Mouse (Mus musculus) urinary bladder, postnatal 14 days (tissue): ENCODE data around the gene Trmt1l.

Experiments
- DNase-seq: peaks from one replicate; pipeline ENCODE4 v3.0.0; 2021; ENCODE audit warnings: low spot score

Trmt1l gene

DNA sequence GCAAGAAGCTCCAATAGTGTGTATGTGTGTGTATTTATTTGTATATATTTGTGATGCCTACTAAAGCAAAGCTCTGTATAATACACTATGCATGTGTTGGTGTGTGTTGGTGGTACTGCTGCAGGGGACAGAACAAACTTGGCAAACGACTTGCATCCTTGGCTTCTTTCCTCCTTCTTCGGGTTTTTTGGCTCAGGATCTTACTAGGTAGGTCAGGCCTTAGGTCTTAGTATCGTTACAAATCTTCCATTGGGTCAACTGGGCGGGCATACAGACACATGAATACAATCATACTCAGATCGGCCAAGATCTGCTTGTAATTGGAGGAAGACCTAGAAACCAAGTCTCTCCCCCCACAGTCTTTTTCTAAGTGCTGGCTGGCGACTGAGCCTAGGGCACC, 66.4 kb downstream of the Trmt1l start:
- DNase-seq = no peak

- DNase-seq = no peak
These were observed 67.4 kb downstream of the Trmt1l start for GRCm38 (mm10) chr1:151495635-151496285.

- DNase-seq = peak; percentile 49
These were observed 68.7 kb downstream of the Trmt1l start for GRCm38 (mm10) chr1:151497028-151497427.

GRCm38 (mm10) chr1:151497942-151498341, 69.6 kb downstream of the Trmt1l start:
- no peak for DNase-seq

DNA sequence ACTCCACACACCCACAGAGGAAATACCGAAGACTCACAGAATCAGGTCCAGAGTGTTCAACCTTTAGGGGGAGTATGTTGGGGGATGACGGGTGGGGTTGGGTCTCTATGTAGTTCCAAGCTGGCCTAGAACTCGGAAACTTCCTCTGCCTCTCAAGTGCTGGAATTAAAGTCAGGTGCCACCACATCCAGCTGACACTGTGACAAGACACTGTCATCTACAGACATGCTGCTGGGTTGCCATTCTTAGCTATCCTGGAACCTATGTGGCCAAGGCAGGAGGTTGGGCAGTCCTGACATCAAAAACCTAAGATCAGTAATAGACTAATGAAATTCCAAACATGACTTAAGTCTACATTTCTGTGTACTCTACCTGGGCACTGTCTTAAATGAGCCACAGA, 70.0 kb downstream of the Trmt1l start:
- DNase-seq = no peak

DNA sequence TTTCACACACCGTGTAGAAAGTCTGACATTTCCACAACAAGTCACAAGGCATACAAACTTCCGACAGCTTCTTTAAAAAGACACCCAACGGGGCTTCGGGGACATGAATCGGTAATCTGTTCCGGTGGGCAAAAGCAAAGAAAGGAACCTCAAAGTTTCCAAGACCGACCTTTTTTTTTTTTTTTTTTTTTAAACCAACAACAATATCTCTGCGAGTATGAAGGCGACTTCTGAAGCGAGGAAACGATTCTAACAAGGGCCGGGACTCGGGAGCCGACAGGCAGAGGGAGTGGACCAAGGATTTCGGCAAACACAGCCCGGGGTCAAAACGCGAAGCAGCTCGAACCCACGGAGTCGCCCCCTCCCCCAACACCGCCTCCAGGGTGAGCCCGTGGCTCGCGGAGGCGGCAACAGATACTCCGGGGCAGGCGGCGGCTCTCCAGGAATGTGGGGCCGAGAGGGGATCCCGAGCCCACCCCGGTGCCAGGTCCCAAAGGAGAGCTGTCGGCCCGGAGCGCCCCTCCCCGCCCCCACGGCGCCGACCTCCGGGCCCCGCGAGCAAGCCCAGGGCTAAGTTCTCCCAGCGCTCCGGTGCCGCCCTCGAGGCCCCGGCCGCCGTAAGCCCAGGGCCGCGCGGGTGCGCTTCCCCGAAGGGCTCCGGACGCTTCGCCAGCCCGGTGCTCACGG, 71.6 kb downstream of the Trmt1l start:
- DNase-seq = peak; percentile 56

DNA sequence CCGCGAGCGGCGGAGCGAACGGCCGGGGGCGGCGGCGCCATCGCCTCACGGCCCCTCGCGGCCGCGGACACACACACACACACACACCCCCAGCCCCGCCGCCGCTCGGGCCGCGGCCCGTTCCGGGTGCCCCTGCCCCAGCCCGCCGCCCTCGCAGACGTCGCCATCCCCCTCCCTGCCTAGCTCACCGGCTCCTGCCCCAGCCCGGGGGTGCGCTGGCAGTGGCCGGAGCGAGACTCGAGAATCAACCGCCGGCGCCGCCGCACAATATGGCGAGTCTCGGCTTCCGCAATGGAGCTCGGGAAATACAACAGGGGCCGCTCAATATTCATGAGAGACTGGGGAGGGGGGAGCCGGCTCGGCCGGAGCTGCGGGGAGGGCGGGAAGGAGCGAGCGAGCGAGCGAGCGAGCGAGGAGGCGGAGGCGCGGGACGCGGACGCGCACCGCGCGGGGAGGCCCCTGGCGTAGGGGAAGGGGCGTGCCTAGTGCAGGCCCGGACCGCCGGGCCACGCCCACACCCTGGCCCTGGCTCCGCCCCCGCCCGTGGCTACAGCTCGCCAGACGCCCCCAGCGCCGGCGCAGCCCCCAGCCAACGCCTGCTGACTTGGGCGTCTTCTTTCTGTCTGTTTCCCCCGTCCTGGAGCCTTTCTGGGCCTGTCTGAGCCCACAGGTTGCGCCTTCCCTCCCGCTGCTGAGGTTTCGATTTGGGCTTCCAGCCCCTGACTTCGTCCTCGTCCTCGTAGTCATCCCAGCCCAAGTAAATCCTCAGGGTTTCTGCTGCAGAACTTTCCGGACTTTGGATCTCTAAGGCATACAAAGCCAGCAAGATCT, 72.4 kb downstream of the Trmt1l start, which contains the start of gene Rnf2:
Gene Rnf2, minus strand, starts transcription at position 425 of the 831 bp plus-strand sequence.
- peak; percentile 93 for DNase-seq
